Mouse (Mus musculus): ENCODE data around the gene Insig1.

DNA sequence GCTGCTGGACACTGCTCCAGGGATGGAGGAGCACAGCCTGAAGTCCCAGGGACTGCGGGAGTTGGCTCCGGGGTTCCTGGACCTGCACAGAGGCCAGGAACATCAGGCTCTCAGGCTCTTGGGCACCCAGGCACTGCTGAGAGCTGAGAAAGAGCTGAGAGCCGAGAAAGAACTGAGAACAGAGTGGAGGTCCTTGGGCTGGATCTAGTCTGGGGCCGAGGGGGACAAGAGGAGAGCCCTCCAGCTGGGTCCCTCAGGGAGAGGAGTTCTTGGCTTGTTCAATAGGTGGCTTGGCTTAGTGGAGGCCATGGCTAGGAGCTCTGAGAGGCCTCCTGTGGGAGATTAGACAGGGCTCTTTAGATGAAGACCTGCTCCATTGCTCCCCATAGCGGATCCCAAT lies 37.9 kb upstream of the Insig1 start:
- TF ChIP-seq CTCF (IDR thresholded peaks at IDR 0.05; ENCODE audit: borderline replicate concordance, extremely low read depth, insufficient read depth, insufficient read length) (no peak), POLR2A (IDR thresholded peaks at IDR 0.05; ENCODE audit: borderline replicate concordance, extremely low read depth, insufficient read depth, insufficient read length, poor library complexity, severe bottlenecking) (no peak)

Measured in brain, embryonic 14.5 days (tissue).